Mouse (Mus musculus) heart, postnatal 0 days (tissue): ENCODE measurements around the gene Igsf3. TPM values are rescaled to one million over a fixed set of nuclear protein-coding genes. Genes with fewer than 3 reads are reported as not detected.

Experiments
- ATAC-seq: fragments of 200-750 bp; cut with Nextera tagmentation; 2 replicates; pipeline ENCODE4 v1.8.0; 2017; ENCODE audit warnings: low read depth, moderate number of reproducible peaks, moderate library complexity; ENCODE audit not compliant: insufficient read depth
- DNase-seq: peaks from one replicate; pipeline ENCODE4 v3.0.0-alpha.2; 2016; ENCODE audit warnings: low spot score
- H3K27ac ChIP-seq: fragments of 300-500 bp; sonication (generic); 2 replicates; pipeline ENCODE4 v1.5.1; 2014; ENCODE audit warnings: low read depth, mild to moderate bottlenecking
- H3K27me3 ChIP-seq: fragments of 300-500 bp; sonication (generic); 2 replicates; pipeline ENCODE4 v1.6.1; 2014; ENCODE audit warnings: low read length, mixed read lengths; ENCODE audit not compliant: control insufficient read depth, insufficient read depth
- H3K36me3 ChIP-seq: fragments of 300-500 bp; sonication (generic); replicated peaks from 2 replicates; pipeline ENCODE4 v1.6.1; 2014; ENCODE audit warnings: low read length, mixed read lengths; ENCODE audit not compliant: control insufficient read depth, insufficient read depth
- H3K4me1 ChIP-seq: fragments of 300-500 bp; sonication (generic); 2 replicates; pipeline ENCODE4 v1.6.1; 2014; ENCODE audit warnings: antibody characterized with exemption; ENCODE audit not compliant: control insufficient read depth, insufficient read depth
- H3K4me2 ChIP-seq: fragments of 300-500 bp; sonication (generic); 2 replicates; pipeline ENCODE4 v1.6.1; 2014; ENCODE audit warnings: low read depth, mild to moderate bottlenecking, low read length, moderate library complexity
- H3K4me3 ChIP-seq: fragments of 300-500 bp; sonication (generic); 2 replicates; pipeline ENCODE4 v1.5.1; 2014; ENCODE audit warnings: low read depth, low read length
- H3K9ac ChIP-seq: fragments of 300-500 bp; sonication (generic); replicated peaks from 2 replicates; pipeline ENCODE4 v1.6.1; 2014; ENCODE audit warnings: low read depth, low read length, mixed read lengths
- H3K9me3 ChIP-seq: fragments of 300-500 bp; sonication (generic); replicated peaks from 2 replicates; pipeline ENCODE4 v1.6.1; 2016; ENCODE audit warnings: low read length; ENCODE audit not compliant: control insufficient read depth
- CTCF ChIP-seq: IDR thresholded peaks from 2 replicates; pipeline ENCODE4 v1.5.1; 2016; ENCODE audit warnings: antibody characterized with exemption, control low read depth, low read depth
- EP300 ChIP-seq: IDR thresholded peaks from 2 replicates; pipeline ENCODE4 v1.6.1; 2016; ENCODE audit warnings: antibody characterized with exemption, low read depth
- WGBS: fragments of 180-500 bp; shearing (Covaris S2); extraction: QIAGEN DNeasy Blood & Tissue Kit; methylation state at CpG from one replicate; pipeline ENCODE4 v1.1.7; 2014; 5-methylcytosine and 5-hydroxymethylcytosine counted together
- polyA plus RNA-seq: library from polyadenylated mRNA; unstranded; fragments of >200 nt; fragmentation: Nextera tagmentation; extraction: Ambion mirVana; gene quantifications from 2 replicates; pipeline ENCODE4 v1.2.1, GENCODE M21; 2015
- total RNA-seq: library from RNA; depleted of rRNA; stranded (reverse); fragments of >200 nt; gene quantifications from 2 replicates; pipeline ENCODE4 v1.2.3, GENCODE M21; 2014; ENCODE audit warnings: low replicate concordance

Igsf3 gene
- total and polyA plus RNA-seq, 2 experiments from 2014 or later, result 18.0 to 23.9 TPM

DNA sequence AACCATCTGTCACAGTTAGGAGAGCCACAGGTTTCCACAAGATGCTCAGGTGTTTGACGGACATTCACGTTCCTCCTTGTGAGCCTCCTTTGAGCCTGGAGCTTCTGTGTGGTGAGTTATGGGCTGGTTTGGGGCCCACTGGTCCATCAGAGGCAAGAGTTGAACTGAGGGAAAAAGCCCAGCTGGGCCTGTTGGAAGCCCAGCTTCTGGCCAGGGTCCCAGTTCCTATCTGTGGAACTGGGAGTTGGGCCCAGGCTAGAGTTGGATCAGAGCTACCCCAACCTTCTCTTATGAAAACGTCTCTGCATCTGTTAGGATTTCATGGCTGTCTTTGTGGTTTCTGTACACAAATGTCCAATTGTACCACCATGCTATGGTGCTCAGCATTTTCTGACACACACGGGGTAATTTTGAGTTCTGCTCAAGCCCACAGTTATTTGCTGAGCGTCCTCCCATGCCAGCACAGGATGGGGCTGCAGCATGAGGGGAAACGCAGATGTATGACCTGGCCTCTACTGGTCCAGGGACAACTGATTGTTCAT is 16.3 kb downstream of the Igsf3 start:
- H3K27me3 ChIP-seq, result no peaks in the 10 kb centered on the region
- TF ChIP-seq CTCF (no peak), EP300 (no peak)
- 73% methylated on average over 6 of the region's 6 CpGs for WGBS
- H3K9ac ChIP-seq, result no peak overlapping the region
- no peak overlapping the region for H3K4me2 ChIP-seq
- H3K9me3 ChIP-seq, result no peaks in the 10 kb centered on the region
- peak overlapping the region; percentile 27; the same call in 1 of the 2 replicates for H3K27ac ChIP-seq
- no peak for ATAC-seq
- peaks cover 49% of the 10 kb centered on the region for H3K4me1 ChIP-seq
- no peaks in the 10 kb centered on the region for H3K36me3 ChIP-seq
- H3K4me3 ChIP-seq, result no peak overlapping the region
- DNase-seq, result no peak

DNA sequence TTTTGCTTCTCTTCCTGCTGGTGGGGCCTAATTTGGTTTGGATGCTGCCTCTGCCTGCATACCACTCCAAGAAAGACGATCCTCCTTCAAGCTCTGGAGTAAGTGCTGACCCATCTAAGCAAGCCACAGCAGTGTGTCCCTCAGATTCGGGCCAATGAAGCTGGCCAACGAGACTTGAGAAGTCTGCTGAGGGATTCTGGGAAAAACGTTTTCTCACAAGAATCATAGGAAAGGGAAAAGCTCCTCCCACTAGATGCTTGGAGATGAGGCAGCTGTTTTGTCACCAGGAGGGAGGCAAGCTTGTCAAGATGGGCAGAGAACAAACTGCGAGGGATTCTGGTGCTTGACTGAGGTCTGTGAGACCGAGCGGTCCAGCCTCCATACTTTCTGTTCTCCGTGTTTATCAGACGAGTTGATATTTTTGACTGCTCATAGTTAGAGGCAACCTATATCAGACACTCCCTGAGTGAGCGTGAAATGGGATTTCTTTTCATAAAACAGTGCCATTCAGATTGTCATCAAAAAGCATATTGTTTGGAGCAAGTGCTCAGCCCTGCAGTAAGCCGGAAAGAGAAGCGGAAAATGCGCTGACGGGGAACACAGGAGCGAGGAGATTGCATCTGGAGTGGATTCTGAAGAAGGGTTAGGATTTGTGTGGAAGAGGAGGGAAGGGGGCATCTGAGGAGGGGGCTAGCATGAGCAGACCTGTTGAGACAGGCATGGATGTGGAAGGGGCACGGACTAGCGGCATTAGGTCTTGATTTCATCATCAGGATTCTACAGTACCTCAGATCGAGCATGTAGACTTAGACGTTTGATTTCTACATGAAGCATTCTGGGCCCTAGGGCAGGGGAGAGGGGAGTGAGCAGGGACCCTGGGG is 17.0 kb downstream of the Igsf3 start:
- 65% methylated on average over 19 of the region's 19 CpGs for WGBS
- Histone ChIP-seq H3K27me3 (no peaks in the 10 kb centered on the region), H3K9me3 (no peaks in the 10 kb centered on the region), H3K4me3 (no peak overlapping the region), H3K9ac (no peak overlapping the region), H3K27ac (peak overlapping the region; percentile 27; the same call in 1 of the 2 replicates), H3K4me2 (peak overlapping the region; percentile 22; the same call in 1 of the 2 replicates), H3K36me3 (no peaks in the 10 kb centered on the region), H3K4me1 (peaks cover 56% of the 10 kb centered on the region)
- TF ChIP-seq CTCF (no peak), EP300 (no peak)
- no peak for ATAC-seq
- no peak for DNase-seq

DNA sequence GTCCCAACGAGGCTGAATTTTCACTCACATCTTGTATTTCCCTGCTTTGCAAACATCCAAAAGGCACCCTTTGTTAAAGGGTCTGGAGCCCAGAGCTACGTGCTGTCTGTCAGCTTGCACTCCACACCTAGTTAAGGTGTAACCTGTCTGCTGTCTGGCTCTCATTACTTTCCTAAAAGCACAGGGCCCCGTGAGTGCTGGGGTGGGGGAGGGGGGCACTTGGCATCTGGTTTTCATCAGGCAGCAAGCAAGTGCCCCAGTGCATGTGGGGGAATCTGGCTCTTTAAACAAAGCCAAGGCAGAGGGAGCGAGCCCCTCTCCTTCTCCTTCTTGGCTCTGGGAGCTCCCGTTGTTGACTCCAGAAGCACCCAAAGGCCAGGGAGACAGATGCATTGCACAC is 18.5 kb downstream of the Igsf3 start:
- 22% methylated on average over 5 of the region's 5 CpGs for WGBS
- H3K27ac ChIP-seq, result peak overlapping the region; percentile 40; the same call in 1 of the 2 replicates
- H3K27me3 ChIP-seq, result no peaks in the 10 kb centered on the region
- TF ChIP-seq CTCF (no peak), EP300 (no peak)
- H3K36me3 ChIP-seq, result no peaks in the 10 kb centered on the region
- no peak for DNase-seq
- H3K4me3 ChIP-seq, result no peak overlapping the region
- no peak overlapping the region for H3K9ac ChIP-seq
- H3K4me1 ChIP-seq, result peaks cover 54% of the 10 kb centered on the region
- no peaks in the 10 kb centered on the region for H3K9me3 ChIP-seq
- peak; percentile 14; the same call in 1 of the 2 replicates for ATAC-seq
- 0 out of 2 replicates have a peak overlapping the region, but pooled peaks have one; percentile 6 for H3K4me2 ChIP-seq

DNA sequence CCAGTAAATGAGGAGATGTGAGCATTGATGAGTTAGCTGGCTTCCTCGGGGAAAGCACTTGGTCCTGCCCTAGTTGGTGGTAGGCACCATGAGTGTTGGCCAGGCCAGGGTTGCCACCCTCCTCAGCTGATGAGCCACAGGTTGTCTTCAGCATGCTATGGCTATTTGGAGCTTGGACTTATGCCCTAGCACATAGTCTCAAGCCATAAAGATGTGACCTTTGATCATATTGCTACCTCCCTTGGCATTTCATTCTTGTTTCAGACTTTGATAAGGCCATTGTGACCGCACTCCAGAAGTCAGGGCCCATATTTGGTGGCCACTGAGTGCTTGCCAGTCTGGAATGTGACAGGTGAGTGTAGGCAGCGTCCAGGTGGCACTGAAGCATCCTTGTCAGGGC is 19.2 kb downstream of the Igsf3 start:
- TF ChIP-seq CTCF (no peak), EP300 (no peak)
- Histone ChIP-seq H3K9ac (no peak overlapping the region), H3K4me3 (no peak overlapping the region), H3K27me3 (no peaks in the 10 kb centered on the region), H3K36me3 (no peaks in the 10 kb centered on the region), H3K27ac (no peak overlapping the region), H3K4me2 (no peak overlapping the region), H3K4me1 (peaks cover 51% of the 10 kb centered on the region), H3K9me3 (no peaks in the 10 kb centered on the region)
- 63% methylated on average over 3 of the region's 3 CpGs for WGBS
- DNase-seq, result no peak
- no peak for ATAC-seq

DNA sequence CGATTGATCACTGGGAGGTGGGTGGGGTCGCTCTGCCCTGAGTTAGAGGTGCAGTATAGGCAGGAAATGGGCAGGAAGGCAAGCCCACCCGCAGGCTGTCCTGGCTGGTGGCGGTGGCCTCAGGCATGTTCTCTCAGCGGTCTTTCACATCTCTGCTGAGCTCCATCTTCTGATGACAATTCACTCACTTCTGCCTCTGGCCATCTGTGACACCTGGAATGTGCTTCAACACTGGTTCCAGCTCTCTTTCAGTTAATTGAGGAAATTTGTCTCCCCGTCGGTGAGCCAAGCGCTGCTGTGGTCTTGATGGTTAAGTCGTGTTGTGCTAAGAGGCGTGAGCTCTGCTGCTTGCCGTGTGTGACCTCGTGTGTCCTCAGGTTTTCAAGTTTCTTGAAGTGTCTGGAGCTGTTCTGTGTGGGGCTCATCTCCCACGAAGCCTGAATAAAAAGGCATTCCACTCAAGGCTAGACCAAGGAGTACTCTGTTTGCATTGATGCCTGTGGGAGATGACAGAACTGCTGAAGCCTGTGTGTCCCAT is 19.9 kb downstream of the Igsf3 start:
- no peaks in the 10 kb centered on the region for H3K9me3 ChIP-seq
- H3K4me1 ChIP-seq, result peaks cover 51% of the 10 kb centered on the region
- H3K9ac ChIP-seq, result no peak overlapping the region
- TF ChIP-seq CTCF, result no peak
- TF ChIP-seq EP300, result no peak
- ATAC-seq, result no peak
- H3K36me3 ChIP-seq, result no peaks in the 10 kb centered on the region
- no peak overlapping the region for H3K4me3 ChIP-seq
- H3K27me3 ChIP-seq, result no peaks in the 10 kb centered on the region
- H3K27ac ChIP-seq, result no peak overlapping the region
- H3K4me2 ChIP-seq, result no peak overlapping the region
- no peak for DNase-seq
- WGBS, result 48% methylated on average over 13 of the region's 13 CpGs
